Mouse (Mus musculus) left cerebral cortex, adult 8-10 months (tissue): ENCODE measurements around the gene Lgalsl. TPM values are rescaled to one million over a fixed set of nuclear protein-coding genes. Genes with fewer than 3 reads are reported as not detected.

ENCODE experiments used
- DNase-seq, 2 experiments: peaks; one replicate each; pipeline ENCODE4 v3.0.0; 2022; ENCODE audit warnings: low spot score in 2 of 2
- total RNA-seq, 4 experiments: library from RNA; stranded (reverse); gene quantifications; 2 replicates each; pipeline ENCODE4 v1.2.4; 2022

The Lgalsl gene
- total RNA-seq = 10 to 100 TPM; 76.1 to 86.3 (median 80.4) TPM

DNA sequence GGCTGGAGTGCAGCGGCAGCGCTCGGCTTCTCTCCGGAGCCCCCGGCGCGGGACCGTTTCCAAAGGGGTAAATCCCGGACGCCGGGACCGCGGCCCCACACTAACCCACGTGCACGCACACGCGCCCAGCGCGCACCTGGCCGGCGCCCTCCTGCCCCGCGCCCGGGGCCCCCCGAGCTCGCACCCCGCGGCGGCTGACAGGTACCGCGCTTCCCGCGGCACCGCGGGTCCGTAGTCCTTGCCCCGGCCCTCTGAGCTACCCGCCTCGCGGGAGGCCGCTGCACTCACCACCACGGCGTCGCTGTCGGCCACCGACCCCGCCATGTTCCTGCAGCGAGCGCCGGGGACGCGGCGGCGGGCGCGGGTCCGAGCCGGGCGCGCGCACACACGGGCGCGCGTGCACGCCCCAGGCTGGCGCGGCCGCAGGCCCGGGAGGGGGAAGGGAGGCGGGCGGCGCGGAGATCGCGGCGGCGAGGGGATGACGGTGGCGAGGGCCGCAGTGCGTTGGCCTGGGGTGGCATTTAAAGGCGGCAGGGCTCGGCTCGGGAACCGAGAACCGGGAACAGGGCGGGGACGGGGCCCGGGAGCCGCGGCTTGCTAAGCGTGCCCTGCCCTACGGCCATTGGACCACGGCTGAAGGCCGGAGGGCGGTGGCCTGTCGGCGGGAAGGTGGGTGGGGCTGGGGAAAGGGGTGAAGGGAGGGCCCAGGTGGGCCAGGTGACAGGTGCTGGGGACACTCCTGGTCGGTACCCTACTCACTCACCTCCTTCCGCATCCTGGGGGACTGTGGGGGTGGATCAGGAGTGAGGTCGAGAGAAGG, at the start of gene Lgalsl:
Gene Lgalsl, minus strand, starts transcription at position 371 of the 820 bp plus-strand sequence.
- peak; percentile 51 to 64 for DNase-seq

DNA sequence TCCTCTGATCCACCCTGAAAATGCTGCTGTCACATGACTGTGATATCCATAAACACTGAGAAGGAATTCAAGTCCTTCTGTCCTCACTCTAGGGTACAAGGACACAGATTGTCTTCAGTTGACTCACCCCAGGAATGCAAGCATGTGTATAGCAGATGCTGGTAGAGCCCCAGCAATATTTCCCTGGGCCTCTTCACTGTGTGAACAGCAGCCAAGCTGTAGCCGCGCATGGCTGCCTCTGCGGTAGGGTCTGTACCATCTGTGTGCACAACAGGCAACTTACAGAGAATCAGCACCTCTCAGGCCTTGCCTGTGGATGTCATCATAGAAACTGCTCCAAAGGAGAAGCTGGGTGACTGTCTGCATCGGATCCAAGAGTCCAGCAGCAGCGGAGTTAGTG, 47.8 kb upstream of the Lgalsl start:
- no peak for DNase-seq

DNA sequence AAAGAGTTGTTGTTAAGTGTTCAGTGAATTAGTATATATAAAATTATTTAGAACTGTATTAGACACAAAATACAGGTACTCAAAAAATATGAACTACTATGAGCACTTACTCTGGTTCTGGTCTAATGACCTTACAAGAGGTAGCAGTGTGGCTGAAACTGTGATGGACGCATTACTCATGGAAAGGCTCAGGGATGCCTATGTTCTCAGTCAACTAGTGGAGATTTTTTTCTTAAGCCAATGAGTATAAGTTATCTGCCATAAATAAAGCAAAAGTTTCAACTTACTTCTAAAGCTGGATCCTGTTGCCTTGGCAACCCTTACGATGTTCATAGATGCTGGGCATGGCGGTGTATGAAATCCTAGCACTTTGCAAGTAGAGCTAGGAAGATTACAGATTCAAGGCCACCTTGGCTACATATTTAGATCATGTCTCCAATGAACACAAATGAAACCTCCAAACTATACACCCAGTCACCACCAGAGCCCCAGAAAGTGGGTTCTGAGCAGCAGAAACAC, 46.8 kb upstream of the Lgalsl start:
- no peak for DNase-seq

DNA sequence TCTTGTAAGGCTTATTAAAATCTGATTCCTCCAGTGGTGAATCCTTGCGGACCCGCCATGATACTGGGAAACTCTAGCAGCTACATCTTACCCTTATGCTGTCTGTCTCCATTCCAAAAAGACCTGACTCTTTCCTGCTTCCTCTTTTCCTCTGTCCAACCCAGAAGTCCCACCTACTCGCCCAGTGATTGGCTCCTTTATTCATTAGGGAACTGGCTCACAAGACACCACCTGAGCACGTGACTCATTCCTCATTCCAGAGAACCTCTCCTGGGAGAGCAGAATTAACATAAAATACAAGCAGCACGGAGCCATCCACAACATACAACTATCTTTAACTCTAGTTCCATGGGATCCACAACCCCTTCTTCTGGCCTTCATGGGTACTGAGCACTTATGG, 42.5 kb upstream of the Lgalsl start:
- no peak for DNase-seq

DNA sequence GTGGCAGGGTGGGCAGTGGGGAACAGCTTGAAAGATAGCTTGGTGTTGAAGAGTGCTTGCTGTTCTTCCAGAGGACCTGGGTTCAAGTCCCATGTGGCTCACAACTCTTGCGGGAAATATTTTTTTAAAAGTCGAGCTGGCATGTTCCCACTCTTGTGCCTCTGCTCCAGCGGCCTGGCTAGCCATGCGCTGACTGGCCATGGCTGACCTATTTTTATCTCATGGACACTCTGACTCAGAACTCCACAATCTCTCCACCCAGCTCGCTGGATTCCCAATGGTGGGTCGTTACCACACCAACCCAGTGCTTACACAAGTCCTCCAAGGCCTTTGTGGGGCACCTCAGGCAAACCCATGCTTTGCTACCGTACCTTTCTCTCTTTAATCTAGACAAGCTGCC, 42.1 kb upstream of the Lgalsl start:
- DNase-seq = no peak

DNA sequence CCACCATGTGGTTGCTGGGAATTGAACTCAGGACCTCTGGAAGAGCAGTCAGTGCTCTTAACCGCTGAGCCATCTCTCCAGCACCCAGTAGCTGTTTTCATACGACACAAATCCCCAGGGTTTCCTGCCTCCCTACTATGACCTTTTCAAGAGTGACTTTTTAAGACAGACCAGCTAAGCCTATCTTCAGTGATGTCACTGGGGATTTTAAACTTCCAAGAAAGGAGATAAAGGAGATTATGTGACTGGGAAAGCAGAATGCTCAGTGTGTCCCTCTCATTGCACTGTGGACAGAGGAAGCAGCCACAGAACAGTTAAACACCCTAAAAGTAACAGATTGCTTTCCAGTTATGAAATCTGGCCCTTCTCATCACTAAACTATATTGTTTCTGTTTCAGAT, 41.6 kb upstream of the Lgalsl start:
- no peak for DNase-seq

DNA sequence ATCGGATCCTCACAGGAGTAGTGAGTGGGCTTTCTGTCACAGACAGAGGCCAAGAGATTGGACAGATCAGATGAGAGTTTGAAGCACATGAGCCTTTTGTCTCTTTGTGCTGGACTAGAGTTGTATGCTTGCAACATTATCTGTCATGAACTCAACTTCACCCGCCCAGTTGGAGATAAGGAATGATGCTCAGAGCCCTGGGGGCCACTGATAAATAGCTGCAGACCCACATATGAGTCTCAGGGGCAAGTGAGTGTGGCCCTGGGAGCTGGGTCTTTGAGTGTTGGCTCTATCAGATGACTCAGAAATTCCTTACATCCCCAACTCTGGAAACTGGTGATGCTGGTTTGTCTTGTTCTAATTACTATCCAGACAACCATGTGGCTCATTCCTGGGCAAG, 39.1 kb upstream of the Lgalsl start:
- no peak for DNase-seq

DNA sequence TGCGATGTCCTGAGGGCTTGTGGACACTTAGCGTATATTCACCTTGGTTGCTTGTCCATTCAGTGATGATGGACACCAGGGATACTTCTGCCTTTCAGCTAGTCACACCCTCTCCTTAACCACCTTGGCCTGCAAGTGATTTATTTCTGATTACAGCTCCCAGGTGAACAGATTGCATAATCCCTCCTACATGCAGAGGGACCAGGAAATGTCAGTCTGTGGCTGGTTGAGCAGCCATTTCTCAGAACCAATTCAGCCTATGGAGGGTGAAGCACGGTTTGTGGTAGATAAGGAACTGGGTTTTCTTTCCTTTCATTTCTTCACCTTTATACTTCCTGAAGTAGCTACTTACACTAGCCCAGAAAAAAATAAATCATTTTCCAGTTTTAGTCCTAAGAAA, 34.6 kb upstream of the Lgalsl start:
- DNase-seq = no peak

DNA sequence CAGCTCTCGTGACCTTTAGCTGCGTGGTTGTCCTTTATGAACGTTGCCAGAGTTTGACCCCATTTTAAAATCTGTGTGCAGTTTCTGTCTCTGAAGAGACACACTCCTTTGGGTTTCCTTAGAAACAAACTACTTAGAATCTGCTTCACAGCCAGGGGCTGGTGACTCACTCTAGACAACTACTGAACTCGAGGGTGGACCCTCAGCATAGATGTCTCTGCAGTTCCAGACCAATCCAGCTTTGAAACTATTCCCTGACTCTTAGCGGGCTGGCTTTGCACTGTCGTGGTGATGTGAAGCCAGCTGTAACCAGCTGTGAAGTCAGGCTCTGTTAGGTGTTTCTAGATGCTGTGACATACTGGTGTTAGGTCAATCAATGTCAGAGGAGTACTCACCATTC, 33.8 kb upstream of the Lgalsl start:
- DNase-seq = no peak

DNA sequence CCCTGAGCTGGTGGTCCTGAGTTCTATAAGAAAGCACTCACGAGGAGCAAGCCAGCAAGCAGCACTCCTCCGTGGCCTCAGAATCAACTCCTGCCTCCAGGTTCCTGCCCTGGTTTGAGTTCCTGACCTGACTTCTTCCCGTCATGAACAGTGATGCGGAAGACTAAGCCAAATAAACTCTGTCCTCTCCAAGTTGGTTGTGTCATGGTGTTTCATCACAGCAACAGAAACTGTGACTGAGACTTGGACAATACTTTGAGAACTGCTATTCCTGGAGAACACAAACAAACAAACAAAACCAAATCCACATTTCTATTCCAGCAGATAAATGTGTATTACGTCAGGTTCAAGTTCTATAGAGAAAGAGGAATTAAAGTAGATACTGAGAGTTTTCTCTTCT, 31.2 kb upstream of the Lgalsl start:
- DNase-seq = no peak

DNA sequence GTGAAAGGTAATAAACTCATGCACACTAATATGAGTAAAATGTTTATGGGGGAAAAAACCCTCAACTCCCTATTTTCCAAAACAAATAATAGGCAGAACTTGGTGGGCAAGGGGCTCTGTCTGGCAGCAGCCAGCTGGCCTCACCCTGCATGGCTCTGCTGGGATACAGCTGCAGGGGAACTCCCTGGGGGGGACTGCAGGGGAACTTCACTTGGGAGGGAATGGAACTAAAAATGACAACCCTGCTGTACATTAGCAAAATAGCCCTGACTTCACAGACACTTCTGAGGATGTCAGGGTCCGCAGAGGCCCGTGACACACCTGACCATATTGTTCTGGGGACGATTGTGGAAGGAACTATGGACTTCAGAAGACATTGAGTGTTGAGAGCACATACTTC, 29.5 kb upstream of the Lgalsl start:
- DNase-seq = no peak

DNA sequence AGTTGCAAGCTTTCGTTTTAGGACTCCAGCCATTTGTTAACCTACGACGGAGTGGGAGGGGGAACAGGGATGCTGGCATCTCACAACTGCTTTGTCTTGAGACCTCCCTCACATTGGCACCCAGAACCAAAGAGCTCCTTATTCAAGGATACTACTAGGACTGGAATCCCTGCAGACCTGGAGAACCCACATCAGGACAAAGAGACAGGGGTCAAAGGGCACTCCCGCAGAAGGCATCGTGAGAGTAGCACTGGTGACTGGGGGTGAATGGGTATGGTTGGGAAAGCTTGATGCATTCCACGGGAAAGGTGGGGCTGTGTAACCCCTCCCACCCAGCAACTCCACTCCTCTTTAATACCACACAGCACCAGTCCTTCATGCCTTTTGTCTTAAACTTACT, 29.0 kb upstream of the Lgalsl start:
- DNase-seq = no peak

DNA sequence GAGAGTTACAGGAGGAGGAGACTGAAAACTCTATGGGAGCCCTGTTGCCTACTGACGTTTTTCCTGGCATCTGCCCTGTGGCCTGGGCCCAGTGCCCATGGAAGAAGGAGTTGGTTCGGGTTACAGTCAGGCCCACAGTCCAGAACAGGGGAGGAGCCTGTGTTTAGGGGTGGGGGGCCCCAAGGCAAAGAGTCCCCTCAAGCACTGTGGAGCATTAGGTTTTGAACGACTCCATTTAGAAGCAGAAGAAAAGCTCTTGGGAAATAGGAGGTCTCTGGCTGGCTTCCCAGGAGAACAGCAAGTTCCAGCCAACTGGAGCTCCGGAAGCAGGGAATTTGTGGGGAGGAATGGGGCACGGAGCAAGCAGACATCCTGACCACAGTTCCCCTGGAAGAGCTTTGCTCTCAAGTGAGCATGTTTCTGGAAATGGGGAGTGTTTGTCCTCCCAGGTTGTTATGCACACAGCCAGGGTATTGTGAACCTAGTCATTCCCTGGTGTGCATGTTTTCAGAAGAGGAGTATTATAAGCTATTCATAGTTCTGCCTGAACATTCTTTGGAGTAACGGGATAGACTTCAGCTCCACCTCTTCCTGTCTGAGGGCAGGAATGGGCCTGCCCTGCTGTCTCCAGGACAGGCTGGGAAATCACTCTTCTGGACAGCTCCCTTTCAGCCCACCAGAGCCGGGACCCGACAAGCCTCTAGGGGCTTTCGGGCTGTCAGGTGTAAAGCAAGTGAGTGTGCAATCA, 28.2 kb upstream of the Lgalsl start:
- peak; percentile 71 to 87 for DNase-seq

DNA sequence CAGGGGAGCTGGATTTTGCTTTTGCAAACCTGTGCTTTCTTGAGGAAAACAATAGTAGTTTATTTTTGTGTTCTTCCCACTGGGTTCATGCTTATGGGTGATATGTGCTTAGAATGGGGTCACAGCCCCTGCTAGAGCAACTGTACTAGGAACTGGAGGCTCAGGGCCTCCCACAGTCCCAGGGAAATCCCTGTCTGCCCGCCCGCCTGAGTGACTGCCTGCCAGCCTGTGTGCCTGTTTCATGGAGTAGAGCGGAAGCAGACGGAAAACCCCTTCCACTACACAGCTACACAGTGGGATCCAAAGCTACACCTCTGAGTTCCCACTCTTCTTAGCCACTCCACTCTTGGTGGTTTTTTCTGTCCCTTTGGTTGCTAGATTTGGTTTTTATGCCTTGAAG, 27.1 kb upstream of the Lgalsl start:
- no peak for DNase-seq

DNA sequence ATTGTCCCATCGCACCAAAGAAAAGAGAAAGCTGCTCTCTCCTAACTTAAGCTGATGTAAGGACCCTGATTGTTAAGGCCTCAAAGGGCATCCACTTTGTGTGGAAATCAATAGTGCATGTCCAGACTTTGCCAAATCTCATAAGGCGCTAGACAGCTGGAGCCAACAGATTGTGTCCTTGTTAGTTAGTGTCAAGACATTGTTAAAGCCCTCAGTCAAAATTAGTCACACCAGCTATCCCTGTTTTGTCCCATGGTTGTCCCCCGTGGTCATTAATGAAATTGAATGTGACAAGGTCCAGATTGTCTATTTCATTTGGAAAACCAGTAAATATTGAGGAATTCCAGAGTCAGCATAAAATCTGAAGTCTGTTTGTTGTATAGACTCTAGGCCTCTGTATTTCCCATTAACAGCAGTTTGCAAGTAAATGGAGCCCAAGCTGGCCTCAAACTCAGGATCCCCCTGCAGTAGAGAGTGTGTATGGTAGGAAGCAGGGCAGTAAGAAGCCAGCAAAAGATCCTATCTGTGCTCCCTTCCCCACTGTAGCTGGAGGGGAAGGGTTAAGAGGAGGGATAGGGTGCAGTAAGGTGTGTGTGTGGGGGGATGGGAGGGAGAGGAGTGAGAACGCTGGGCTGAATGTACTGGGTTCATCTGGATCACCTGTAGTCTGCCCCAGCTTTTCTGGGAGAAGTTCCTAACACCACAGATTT, 23.3 kb upstream of the Lgalsl start:
- DNase-seq = no peak

DNA sequence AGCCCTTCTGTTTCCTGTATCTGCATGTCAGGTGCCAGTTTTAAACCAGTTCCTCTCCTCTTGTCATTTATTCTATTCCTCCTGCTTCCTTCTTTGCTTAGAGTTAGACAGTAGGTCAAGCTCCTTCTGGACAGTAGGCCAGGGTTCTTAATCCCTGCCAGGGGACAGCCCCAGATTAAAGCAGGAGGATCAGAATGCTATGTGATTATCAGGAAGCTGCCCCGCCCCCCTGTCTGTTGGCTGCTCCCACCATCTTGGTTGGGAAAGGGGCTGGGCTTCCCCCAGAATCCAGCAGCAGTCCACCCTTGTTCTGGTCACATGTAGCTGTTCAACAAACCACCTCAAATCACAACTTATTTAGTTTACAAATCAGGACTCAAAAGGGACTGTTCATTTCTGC, 19.3 kb upstream of the Lgalsl start:
- DNase-seq = no peak

DNA sequence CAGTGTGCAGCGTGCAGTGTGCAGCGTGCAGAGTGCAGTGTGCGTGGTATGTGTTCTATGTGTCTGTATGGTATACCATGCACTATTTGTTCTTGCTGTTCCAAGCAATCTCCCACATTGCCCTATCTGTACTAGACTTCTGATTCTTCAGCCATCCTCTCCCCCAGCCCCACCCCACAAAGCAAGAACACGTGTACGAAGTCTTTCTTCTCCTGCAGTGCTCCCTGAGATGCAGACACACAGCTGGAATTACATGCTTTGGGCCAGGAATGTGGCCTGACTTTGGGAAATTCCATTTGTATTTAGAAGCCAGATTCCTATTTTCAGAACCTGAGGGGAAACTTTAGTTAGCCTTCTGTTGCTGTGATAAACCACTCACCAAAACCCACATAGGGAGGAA, 18.5 kb upstream of the Lgalsl start:
- no peak for DNase-seq

DNA sequence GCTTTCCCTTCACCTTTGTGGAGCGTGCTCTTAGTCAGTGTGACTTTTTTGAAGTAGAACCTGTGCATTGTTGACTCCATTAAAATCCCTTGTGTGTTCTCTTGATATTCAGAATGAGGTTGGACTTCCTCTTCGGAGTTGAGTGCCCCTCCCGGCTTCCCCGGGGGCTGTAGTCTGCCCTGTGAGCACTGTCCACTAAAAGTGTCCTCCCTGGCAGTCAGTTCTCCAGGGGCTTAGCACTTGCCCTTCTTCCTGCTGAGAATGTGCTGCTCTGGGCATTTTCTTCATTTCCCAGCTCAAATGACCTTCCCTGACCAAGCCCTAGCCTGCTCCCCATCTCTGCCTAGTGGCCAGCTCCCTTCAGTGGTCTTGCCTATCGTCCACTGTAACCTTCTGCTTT, 6.5 kb upstream of the Lgalsl start:
- no peak for DNase-seq

DNA sequence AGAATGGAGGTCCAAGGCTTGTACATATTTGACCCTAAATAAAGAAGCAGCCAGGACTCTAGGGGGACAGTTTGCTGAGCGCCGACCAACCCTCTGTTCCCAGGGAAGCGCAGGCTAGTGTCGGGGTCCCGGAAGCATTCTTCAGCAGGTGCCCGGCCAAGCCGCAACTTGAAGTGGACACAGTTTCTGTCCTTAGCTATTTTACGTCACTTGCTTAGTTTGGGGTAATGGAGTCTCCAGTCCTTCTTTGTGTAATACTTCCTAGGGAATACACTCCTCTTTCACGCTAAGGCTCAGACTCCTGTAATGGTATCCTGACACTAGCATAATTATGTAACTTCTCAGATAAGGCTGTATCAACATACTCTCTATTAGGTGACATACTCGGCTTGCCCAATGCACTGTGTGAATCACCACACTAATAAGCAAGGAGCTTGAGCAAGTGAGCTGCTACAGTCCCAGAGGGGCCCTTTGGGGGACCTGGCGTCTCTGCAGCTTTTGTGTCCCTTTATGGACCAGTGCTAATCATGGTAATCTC, 813 bp upstream of the Lgalsl start:
- no peak for DNase-seq

DNA sequence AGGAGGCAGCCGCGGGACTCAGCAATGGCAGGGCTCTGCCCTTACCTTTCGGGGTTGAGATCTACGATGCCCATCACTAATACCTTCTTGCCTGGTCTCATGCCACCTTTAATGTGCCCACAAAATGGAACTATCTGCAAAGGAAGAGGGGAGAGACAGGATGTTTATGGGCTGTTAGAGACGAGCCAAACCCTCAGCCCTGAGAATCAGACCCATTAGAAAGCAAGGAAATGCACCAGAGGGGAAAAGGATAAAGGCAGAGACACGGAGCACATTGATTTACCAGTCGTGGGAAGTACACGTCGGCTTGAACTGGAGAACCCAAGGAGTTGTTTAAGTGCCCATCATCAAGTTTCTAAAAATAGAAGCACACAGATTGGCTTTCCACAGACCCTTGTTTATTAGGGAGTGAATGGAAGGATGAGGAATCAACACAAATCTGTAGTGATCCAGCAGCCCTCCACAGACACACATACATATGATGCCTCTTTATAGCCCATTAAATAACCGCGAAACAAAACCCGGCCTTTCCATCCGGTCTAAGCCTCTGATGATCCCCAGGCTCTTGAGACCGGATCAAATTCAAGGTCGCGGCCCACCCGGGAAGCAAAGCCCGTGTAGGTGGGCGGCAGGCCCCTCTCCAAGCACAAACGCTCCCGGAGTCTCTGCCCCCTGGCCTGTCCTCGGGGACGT, 717 bp downstream of the Lgalsl start:
- peak in 1 of 2 experiments; percentile 40 for DNase-seq

DNA sequence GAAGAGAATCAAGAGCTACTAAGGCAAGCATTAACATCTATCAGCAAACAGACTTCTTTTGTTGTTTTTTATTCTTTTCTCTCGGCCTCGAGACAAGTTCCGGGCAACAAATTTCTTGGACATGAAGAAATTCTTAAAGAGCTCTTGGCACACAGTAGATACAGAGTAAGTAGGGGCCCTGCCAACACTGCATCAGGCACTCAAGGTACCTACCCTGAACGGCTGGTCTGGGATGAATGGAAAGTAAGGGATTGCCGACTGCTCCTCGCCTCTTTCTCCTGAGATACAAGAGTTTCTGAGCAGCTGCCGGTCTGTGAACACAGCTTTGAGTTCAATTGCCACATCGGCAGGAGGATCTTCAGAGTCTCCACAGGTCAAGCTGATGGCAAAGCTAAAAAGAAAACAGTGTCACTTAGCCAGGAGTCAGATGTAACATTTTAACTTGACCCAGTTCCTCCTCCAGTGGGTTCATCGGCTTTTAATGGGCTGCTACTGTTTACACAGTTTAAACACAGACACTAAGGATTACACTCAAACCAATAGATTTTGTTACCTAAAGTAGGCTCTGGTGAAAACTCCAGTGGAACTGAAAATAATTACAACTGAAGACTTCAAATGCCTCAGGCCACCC, 1.7 kb downstream of the Lgalsl start:
- no peak for DNase-seq
